Mouse (Mus musculus) neural tube, embryonic 14.5 days (tissue): ENCODE results near the gene Arf5. TPM values are rescaled to one million over a fixed set of nuclear protein-coding genes. Genes with fewer than 3 reads are reported as not detected.

ENCODE experiments used
- ATAC-seq: fragments of 200-750 bp; cut with Nextera tagmentation; 2 replicates; pipeline ENCODE4 v1.8.0; 2017; ENCODE audit warnings: low read depth, mild to moderate bottlenecking, moderate TSS enrichment, moderate library complexity
- H3K27ac ChIP-seq: fragments of 300-500 bp; sonication (generic); 2 replicates; pipeline ENCODE4 v1.5.1; 2014; ENCODE audit warnings: low read depth, mild to moderate bottlenecking, control low read depth, low read length, moderate library complexity, mixed read lengths
- H3K27me3 ChIP-seq: fragments of 300-500 bp; sonication (generic); 2 replicates; pipeline ENCODE4 v1.6.1; 2014; ENCODE audit warnings: low read length; ENCODE audit not compliant: control insufficient read depth, insufficient read depth
- H3K36me3 ChIP-seq: fragments of 300-500 bp; sonication (generic); 2 replicates; pipeline ENCODE4 v1.6.1; 2014; ENCODE audit warnings: low read length, mixed read lengths; ENCODE audit not compliant: control insufficient read depth, insufficient read depth
- H3K4me1 ChIP-seq: fragments of 300-500 bp; sonication (generic); 2 replicates; pipeline ENCODE4 v1.6.1; 2014; ENCODE audit warnings: low read length; ENCODE audit not compliant: control insufficient read depth, insufficient read depth
- H3K4me2 ChIP-seq: fragments of 300-500 bp; sonication (generic); 2 replicates; pipeline ENCODE4 v1.6.1; 2014; ENCODE audit warnings: mild to moderate bottlenecking, low read depth, low read length, control low read depth
- H3K4me3 ChIP-seq: fragments of 300-500 bp; sonication (generic); 2 replicates; pipeline ENCODE4 v1.5.1; 2014; ENCODE audit warnings: low read depth, low read length, control low read depth, mixed read lengths
- H3K9ac ChIP-seq: fragments of 300-500 bp; sonication (generic); replicated peaks from 2 replicates; pipeline ENCODE4 v1.6.1; 2014; ENCODE audit warnings: low read depth, mild to moderate bottlenecking, control low read depth, low read length, mixed read lengths
- H3K9me3 ChIP-seq: fragments of 300-500 bp; sonication (generic); 2 replicates; pipeline ENCODE4 v1.6.1; 2016; ENCODE audit warnings: low read length; ENCODE audit not compliant: control insufficient read depth
- WGBS: fragments of 180-500 bp; shearing (Covaris S2); extraction: QIAGEN DNeasy Blood & Tissue Kit; methylation state at CpG from one replicate; pipeline ENCODE4 v1.1.7; 2014; 5-methylcytosine and 5-hydroxymethylcytosine counted together
- polyA plus RNA-seq: library from polyadenylated mRNA; unstranded; fragments of >200 nt; fragmentation: Nextera tagmentation; extraction: Ambion mirVana; gene quantifications from 2 replicates; pipeline ENCODE4 v1.2.1, GENCODE M21; 2014

Gene Arf5
- polyA plus RNA-seq, 1 experiment from 2014 or later: 392 TPM

GRCm38 (mm10) chr6:28447937-28448336 lies 24.6 kb downstream of the Arf5 start:
- H3K4me3 ChIP-seq: no peak overlapping the region
- H3K36me3 ChIP-seq: no peaks in the 10 kb centered on the region
- no peak for ATAC-seq
- no peaks in the 10 kb centered on the region for H3K9me3 ChIP-seq
- H3K27me3 ChIP-seq: peaks cover 11% of the 10 kb centered on the region; the same call in 1 of the 2 replicates
- H3K27ac ChIP-seq: no peak overlapping the region
- H3K4me1 ChIP-seq: no peaks in the 10 kb centered on the region
- no peak overlapping the region for H3K9ac ChIP-seq
- 67% methylated on average over 7 of the region's 7 CpGs for WGBS
- H3K4me2 ChIP-seq: no peak overlapping the region

GRCm38 (mm10) chr6:28449253-28449652 lies 25.9 kb downstream of the Arf5 start, which contains the start of gene Pax4:
Gene Pax4 (minus strand): TSS chr6:28449353.
- 86% methylated on average over 2 of the region's 2 CpGs for WGBS
- H3K36me3 ChIP-seq: no peaks in the 10 kb centered on the region
- peaks cover 11% of the 10 kb centered on the region; the same call in 1 of the 2 replicates for H3K27me3 ChIP-seq
- H3K4me1 ChIP-seq: no peaks in the 10 kb centered on the region
- no peak within 1 kb of the TSS for H3K27ac ChIP-seq
- no peak within 1 kb of the TSS for H3K4me3 ChIP-seq
- no peak within 1 kb of the TSS for H3K9ac ChIP-seq
- no peak within 1 kb of the TSS for H3K4me2 ChIP-seq
- no peaks in the 10 kb centered on the region for H3K9me3 ChIP-seq
- no peak for ATAC-seq

DNA sequence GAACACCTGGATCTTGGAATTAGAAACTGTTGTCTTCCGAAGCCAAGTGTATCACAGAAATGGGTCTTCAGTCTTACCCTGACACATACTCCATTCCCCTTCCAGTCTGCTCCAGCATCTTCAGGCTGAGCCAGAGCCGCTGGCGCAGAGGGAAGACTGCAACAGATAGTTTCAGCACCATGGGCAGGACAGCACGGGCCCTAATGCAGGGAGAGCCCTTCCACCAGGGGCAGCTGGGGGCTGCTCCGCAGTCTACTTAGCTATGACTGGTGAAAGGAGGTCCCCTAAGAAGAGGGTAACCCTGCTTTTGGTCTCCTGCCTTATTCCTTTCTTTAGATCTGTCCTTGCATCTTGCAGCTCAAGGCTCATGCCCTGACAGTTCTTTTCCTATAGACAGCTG lies 27.1 kb downstream of the Arf5 start:
- H3K4me1 ChIP-seq: no peaks in the 10 kb centered on the region
- H3K36me3 ChIP-seq: no peaks in the 10 kb centered on the region
- H3K27ac ChIP-seq: no peak overlapping the region
- H3K9ac ChIP-seq: no peak overlapping the region
- H3K27me3 ChIP-seq: peaks cover 11% of the 10 kb centered on the region; the same call in 1 of the 2 replicates
- ATAC-seq: no peak
- H3K9me3 ChIP-seq: no peaks in the 10 kb centered on the region
- no peak overlapping the region for H3K4me2 ChIP-seq
- H3K4me3 ChIP-seq: no peak overlapping the region
- 13% methylated on average over 5 of the region's 5 CpGs for WGBS

- no peaks in the 10 kb centered on the region for H3K9me3 ChIP-seq
- no peaks in the 10 kb centered on the region for H3K4me1 ChIP-seq
- ATAC-seq: peak; percentile 60; the same call in 1 of the 2 replicates
- 1% methylated on average over 12 of the region's 12 CpGs for WGBS
- no peak overlapping the region for H3K27ac ChIP-seq
- no peaks in the 10 kb centered on the region for H3K36me3 ChIP-seq
- no peak overlapping the region for H3K4me2 ChIP-seq
- H3K4me3 ChIP-seq: no peak overlapping the region
- H3K27me3 ChIP-seq: peaks cover 11% of the 10 kb centered on the region; the same call in 1 of the 2 replicates
- H3K9ac ChIP-seq: no peak overlapping the region
Observed at GRCm38 (mm10) chr6:28450977-28451376, 27.6 kb downstream of the Arf5 start.

GRCm38 (mm10) chr6:28459221-28459668 lies 35.9 kb downstream of the Arf5 start:
- no peaks in the 10 kb centered on the region for H3K27me3 ChIP-seq
- no peak overlapping the region for H3K4me2 ChIP-seq
- no peak overlapping the region for H3K27ac ChIP-seq
- no peak overlapping the region for H3K9ac ChIP-seq
- H3K4me3 ChIP-seq: no peak overlapping the region
- H3K4me1 ChIP-seq: no peaks in the 10 kb centered on the region
- no peak for ATAC-seq
- H3K9me3 ChIP-seq: no peaks in the 10 kb centered on the region
- H3K36me3 ChIP-seq: no peaks in the 10 kb centered on the region

DNA sequence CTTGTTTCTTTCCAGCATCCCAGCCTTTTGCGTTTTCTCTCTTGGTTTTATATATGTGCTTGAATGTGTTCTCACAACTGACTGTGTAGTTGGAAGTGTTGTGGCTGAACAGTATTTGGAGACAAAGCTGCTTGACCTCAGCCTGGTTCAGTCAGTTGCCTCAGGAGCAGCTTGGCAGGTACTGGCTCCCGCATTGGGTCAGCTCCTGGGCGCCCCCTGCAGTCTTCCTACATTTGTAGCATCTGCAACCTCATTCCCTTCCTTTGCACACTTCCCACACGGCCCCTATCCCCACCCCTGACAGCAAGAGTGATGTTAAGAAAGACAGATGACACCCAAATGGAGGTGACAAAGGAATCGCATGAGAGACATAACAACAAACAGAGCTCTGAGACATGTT lies 37.2 kb downstream of the Arf5 start:
- H3K4me2 ChIP-seq: no peak overlapping the region
- 7% methylated on average over 5 of the region's 5 CpGs for WGBS
- no peaks in the 10 kb centered on the region for H3K36me3 ChIP-seq
- no peaks in the 10 kb centered on the region for H3K4me1 ChIP-seq
- H3K27ac ChIP-seq: no peak overlapping the region
- no peaks in the 10 kb centered on the region for H3K9me3 ChIP-seq
- no peak overlapping the region for H3K9ac ChIP-seq
- no peak for ATAC-seq
- no peak overlapping the region for H3K4me3 ChIP-seq
- no peaks in the 10 kb centered on the region for H3K27me3 ChIP-seq

- Histone ChIP-seq H3K27me3 (no peaks in the 10 kb centered on the region), H3K27ac (no peak overlapping the region), H3K9me3 (no peaks in the 10 kb centered on the region), H3K9ac (no peak overlapping the region), H3K36me3 (no peaks in the 10 kb centered on the region), H3K4me1 (no peaks in the 10 kb centered on the region), H3K4me2 (no peak overlapping the region), H3K4me3 (no peak overlapping the region)
- WGBS: 2% methylated on average over 6 of the region's 6 CpGs
- ATAC-seq: peak; percentile 76; the same call in 1 of the 2 replicates
Observed at GRCm38 (mm10) chr6:28464630-28465029, 41.3 kb downstream of the Arf5 start.

- no peaks in the 10 kb centered on the region for H3K9me3 ChIP-seq
- no peaks in the 10 kb centered on the region for H3K27me3 ChIP-seq
- no peak overlapping the region for H3K9ac ChIP-seq
- no peak for ATAC-seq
- H3K27ac ChIP-seq: no peak overlapping the region
- H3K4me1 ChIP-seq: no peaks in the 10 kb centered on the region
- no peak overlapping the region for H3K4me3 ChIP-seq
- no peak overlapping the region for H3K4me2 ChIP-seq
- H3K36me3 ChIP-seq: no peaks in the 10 kb centered on the region
- 77% methylated on average over 4 of the region's 4 CpGs for WGBS
Observed at GRCm38 (mm10) chr6:28470017-28470602, 46.8 kb downstream of the Arf5 start.

DNA sequence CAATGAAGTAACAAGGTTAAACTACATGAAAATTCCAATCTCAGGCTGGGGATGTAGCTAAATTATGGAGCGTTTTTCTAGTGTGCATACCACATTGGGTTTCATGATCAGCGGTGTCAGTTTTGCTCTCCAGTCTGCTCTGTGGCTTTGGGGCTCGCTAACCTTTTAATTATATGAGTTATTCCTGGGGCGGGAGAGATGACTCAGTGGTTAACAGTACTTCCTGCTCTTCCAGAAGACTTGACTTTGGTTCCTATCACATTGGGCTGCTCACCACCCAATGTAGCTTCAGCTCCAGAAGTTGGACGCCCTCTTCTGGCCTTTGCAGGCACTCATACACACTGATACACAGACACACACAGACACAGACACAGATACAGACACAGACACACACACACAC lies 47.3 kb downstream of the Arf5 start:
- Histone ChIP-seq H3K4me3 (no peak overlapping the region), H3K27ac (no peak overlapping the region), H3K36me3 (no peaks in the 10 kb centered on the region), H3K4me2 (no peak overlapping the region), H3K27me3 (no peaks in the 10 kb centered on the region), H3K4me1 (no peaks in the 10 kb centered on the region), H3K9me3 (no peaks in the 10 kb centered on the region), H3K9ac (no peak overlapping the region)
- ATAC-seq: no peak
- WGBS: 84% methylated on average over 5 of the region's 5 CpGs
